ENCODE assay signal across 21 mouse cellular contexts in the genomic region with DNA sequence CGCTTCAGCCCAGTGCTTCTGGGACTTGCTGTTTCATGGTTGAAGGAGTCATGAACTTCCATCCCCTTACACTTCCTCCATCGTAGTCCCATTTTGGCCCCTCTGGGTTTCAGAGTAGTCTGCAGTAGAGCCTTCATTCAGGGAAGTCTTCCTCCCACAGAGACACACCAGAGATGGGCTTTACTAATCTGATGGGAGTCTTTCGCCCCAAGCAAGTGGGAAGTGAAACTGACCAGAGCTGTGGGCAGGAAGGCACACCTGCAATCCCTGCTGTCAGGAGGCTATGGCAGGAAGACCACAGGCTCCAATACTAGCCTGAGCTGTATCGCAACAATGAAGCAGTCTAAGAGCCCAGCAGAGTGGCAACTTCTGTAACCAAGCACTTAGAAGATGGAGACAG.
DNase-seq lines count a peak whose midpoint lies in the region.
"Had no signal": no experiment of that assay in that cellular context is flagged by ENCODE, and none has a peak within 500 bp of the region (broad histone marks: within the 10 kb centered on the region; RNA-seq: fewer than 3 reads in every experiment).

No protein-coding gene starts in this region.

- peak; percentile 2 for DNase-seq in lung, postnatal 14 days
- DNase-seq in lung, postnatal 10 days = no peak
- DNase-seq in testis, postnatal 14 days (ENCODE audit: low spot score) = peak; percentile 53
- DNase-seq in testis, postnatal 10 days (ENCODE audit: low spot score) = no peak
- peak; percentile 28 for DNase-seq in lung, postnatal 36 days
- peak; percentile 70 for DNase-seq in splenic B cell, adult 2 months (ENCODE audit: low read depth, low spot score)
- DNase-seq in left cerebral cortex, adult 9 months (ENCODE audit: low spot score in 2 of 2) = no peak
- DNase-seq in ovary, postnatal 10 days (ENCODE audit: low spot score) = no peak
- DNase-seq: adrenal gland, postnatal 10 days; cerebellum, adult 8-10 months; cerebellum, postnatal 25 days; gastrocnemius, postnatal 25 days; heart, adult 2 months; kidney, adult 11 months; kidney, postnatal 14 days had no signal

- H3K36me3 ChIP-seq in splenic B cell, adult 2 months (ENCODE audit: control insufficient read depth, insufficient read depth, low read length, poor library complexity, severe bottlenecking) = no peaks in the 10 kb centered on the region
- H3K36me3 ChIP-seq: G1E; heart, embryonic 12.5 days; hindbrain, embryonic 15.5 days; limb, embryonic 10.5 days; limb, embryonic 15.5 days; midbrain, embryonic 13.5 days had no signal

- no peaks in the 10 kb centered on the region for H3K27me3 ChIP-seq in splenic B cell, adult 2 months (ENCODE audit: control insufficient read depth, insufficient read depth, low read length, poor library complexity, severe bottlenecking)
- H3K27me3 ChIP-seq: heart, embryonic 12.5 days; hindbrain, embryonic 15.5 days; limb, embryonic 15.5 days; midbrain, embryonic 13.5 days had no signal

Comparison
In these comparisons a context has a peak if more than half of its experiments do, and no peak if none do; other contexts are left out.
1. DNase-seq: peak in lung, postnatal 14 days (single experiment), testis, postnatal 14 days (single experiment), lung, postnatal 36 days (single experiment) and splenic B cell, adult 2 months (single experiment); none in lung, postnatal 10 days (single experiment), testis, postnatal 10 days (single experiment), left cerebral cortex, adult 9 months (0 of 2) and ovary, postnatal 10 days (single experiment).